Mouse (Mus musculus): ENCODE measurements around the gene Tmem117.

Gene Tmem117

DNA sequence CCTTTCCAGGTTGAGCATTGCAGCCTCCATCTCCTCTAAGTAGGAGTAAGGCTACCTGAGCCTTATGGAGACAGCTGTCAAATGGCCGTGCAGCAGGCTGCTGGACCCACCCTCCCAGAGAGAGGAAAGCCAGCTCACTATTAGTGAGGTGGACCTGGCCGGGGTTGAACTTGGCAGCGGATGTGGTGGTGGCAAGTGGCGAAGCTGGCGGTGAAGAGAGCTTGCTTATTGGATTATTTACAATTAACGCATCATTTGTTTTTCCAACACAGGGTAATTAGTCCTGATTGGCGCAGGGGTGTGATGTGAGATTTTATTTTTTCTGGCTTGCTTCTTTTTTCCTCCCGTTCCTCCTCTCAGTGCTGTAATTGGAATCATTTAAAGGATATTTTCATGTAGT is 19.4 kb downstream of the Tmem117 start:
- DNase-seq (ENCODE audit: low spot score) = no peak

DNA sequence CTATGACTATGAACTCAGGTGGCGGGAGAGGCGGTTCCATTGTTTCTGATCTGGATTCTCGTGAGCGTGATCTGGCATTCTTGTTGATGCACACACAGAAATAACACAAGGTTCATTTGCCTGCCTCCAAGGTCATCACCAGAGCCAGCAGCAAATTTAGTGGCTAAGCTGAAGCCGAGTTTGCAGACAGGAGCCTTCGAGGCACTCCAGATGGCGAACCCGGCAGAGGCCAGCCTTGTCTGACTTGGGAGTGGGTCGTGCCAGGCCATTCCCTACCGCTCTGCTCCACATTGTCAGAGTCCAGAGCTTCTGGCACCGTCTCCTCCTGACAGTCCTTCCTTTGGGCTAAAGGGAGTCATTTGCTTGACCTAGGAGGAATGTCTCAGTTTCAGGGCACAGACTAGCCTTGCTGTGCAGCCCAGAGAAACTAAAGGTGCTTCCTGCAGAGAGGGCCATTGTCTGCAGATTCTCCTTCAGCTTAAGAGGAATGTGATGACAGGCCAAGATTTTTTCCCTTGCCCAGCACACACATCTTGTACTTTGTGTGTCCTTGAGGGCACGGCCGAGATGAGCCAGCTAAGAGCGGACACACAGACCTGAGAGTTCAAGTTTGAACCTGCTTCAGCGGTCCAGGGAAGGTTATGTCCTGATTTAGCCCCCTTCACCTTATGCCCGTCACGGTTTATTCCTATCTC is 20.2 kb downstream of the Tmem117 start:
- DNase-seq (ENCODE audit: low spot score) = no peak

DNA sequence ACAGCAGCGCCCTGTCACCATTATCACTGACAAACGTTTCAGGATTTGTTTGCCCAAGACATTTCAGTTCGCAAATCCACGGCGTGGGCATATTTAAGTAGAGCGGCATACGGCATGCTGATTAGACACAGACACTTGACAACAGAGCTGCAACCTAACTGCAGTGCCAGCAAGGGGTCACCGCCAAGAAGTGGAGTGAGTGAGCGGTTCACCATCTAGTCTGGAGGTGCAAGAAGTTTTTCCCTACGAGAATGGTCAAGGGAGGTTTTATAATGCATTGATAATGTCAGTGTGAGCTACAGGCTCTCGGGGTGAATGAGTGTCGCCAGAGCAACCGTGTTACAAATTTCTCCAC is 20.7 kb downstream of the Tmem117 start:
- no peak for DNase-seq (ENCODE audit: low spot score)

DNA sequence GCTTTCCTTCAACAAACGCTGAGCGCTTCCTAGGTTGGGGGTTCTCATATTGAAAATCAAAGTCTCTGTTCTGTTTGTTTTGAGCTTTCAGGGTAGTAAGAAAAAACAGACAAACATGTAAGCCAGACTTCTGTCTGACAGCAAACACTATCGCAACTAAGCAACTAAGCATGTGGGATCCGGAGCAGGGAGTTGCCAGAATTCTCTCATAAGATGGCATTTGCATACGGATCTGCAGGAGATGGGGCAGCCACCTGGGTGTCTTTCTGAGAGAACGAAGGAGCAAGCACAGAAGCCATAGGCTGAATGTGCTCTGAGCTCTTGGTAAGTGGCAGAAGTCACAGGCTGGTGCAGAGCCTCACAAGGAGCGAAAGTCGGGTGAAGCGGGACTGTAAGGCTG is 22.3 kb downstream of the Tmem117 start:
- no peak for DNase-seq (ENCODE audit: low spot score)

DNA sequence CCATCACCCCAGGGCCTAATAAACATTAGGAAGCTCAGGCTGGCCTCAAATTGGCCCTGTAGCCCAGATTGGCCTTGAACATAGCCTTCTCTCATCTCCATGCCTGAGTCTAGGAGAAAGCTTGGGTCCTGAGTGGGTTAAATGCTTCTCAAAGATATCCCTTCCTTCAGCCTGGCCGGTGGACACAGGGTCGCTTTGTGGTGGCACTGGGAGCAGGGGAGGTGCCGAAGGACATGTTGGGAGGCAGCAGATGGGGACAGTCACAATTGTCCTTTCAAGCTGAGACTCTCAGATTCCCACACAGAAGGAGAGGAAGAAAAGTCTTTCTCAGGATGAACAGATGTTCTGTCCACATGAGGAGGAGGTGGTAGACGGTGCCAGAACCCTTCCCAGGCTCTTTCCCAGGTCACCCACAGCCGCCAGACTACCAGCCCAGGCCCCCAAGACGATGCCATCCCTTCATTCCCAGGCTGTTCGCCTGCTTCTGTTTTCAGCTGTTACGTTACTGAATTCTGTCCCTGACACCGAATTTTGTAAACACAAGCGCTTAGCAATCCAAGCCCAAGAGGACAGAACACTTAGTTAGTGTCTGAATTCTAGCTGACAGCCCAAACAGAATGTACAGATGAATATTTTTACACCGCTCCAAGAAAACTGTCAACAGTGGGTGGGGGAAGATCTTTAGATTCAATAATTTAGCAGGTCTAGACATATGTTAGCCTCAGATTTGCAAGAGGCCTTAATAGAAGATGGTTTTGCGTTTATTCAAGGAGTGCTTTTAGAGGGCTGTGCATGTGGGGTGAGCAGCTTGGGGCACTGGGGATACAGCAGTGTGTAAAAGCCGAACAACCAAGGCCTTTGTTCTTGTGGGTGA is 23.2 kb downstream of the Tmem117 start:
- DNase-seq (ENCODE audit: low spot score) = no peak

DNA sequence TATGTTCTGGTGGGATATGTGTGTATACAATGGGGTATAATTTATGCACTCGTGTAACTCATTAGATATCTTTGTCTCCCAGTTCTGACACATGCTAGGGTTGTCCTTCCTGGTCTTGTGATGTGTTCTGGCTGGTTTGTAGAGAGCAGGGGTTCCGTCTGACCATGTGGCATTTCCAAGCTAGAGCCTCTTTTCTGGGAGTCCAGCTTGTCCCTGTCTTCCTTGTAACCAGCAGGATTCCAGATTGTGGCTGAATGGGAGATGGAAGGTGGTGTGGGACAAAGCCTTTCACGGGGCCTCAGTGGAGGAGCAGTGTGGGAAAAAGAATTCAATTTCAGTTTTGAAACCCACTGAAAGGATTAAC is 23.8 kb downstream of the Tmem117 start:
- no peak for DNase-seq (ENCODE audit: low spot score)

DNA sequence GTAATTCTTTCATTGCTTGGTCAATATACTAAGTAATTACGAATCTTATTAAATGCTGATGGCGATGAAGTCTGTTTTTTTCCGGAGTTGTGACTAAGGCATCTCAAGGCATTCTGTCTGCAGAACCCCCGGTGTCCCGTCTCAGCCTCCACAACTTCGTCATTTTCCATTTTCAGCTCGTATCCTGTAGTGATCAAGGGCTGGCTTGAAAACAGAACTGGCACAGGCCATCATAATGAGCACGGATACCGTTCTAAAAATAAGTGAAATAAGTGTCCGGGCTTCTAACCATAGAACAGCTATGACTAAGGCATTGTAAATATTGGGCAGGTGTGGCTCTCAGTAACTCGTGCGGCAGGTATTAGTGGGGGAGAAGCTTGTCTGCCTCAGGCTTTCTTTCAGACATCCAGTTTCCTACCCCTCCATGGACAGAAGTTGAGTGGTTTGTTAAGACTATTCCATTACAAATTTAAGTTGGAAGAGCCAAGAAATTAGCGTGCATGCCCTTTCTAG is 26.8 kb downstream of the Tmem117 start:
- DNase-seq (ENCODE audit: low spot score) = no peak

DNA sequence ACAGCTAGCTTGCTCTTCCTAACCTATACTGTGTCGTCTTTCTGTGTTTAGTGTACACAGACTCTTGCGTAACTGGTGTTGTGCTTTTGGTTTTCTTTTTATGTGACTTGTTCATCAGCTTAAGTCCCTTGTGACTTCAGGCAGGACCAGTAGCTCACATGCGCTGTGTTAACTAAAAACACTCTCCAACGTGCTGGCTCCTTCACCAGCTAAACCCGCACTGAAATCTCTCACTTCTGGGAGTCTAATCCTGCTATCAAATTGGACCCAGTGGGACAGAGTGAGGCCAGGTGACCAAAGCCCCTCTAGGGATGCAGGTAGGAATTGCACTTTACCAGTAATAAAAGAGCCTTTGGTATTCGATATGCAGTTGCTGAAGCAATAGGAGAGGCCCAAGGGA is 28.9 kb downstream of the Tmem117 start:
- no peak for DNase-seq (ENCODE audit: low spot score)

DNA sequence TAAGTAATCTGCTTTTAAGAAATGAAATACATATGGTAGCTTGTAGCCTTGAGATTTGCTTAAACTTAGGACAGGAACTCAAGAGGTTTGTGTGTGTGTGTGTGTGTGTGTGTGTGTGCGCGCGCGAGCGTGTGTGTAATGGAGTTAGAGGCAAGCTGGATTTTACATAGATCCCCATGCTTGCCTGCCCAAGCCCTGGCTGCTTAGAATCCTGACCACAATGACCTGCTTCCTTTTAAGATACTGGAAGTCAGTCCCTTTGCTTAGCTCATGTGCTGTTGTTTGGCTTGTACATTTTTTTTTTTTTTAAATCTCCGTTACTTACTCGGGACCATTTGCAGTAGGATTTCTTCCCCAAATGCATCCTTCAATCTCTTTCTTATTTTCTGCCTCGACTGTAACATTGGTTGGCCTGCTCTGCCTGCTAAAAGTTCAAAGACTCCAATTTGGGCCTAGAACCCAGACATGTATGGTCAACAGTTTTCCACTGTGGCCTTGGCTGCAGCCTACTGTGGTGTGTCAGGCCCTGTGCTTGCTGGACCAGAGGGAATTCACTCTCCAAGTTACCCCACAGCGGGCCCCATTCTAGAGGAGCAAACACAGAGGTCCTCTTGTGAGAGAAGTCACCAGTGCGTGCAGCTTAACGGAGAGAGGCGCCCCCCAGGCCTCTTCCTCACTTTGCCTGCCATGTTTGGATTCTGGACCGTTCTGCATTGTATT is 29.5 kb downstream of the Tmem117 start:
- DNase-seq (ENCODE audit: low spot score) = no peak

DNA sequence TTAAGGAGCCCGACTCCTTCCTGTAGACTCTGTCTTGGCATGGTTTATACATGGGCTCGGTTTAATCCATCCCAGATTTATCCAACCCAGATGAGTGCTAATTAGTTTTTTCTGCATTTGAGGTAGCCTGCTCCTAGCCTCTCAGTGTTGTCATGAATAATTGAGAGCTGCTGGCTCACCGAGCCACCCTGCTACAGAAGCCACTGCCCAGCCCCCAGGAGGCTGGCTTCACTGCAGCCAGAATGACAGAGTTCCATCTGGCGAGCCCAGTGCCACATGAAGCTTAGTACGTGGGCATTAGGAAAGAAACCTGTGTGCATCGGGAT is 30.0 kb downstream of the Tmem117 start:
- DNase-seq (ENCODE audit: low spot score) = no peak

DNA sequence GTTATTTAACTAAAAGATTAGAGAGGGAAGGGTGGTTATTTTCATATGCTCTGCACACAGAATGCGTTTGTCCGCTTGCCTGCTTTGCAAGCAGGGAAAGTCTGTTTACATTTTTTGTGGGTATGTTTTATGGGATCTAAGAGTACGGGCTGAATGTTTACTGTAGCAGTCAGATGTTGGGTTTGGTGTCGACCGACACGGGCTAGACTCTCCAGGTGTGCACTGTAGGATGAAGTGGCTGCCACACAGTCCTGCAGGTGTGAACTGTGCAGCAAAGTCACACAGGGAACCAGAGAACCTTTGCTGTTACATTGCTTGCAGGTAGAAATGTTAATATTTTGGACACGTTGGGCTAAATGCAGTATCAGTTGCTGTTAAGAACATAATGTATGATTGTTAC is 31.9 kb downstream of the Tmem117 start:
- DNase-seq (ENCODE audit: low spot score) = no peak

DNA sequence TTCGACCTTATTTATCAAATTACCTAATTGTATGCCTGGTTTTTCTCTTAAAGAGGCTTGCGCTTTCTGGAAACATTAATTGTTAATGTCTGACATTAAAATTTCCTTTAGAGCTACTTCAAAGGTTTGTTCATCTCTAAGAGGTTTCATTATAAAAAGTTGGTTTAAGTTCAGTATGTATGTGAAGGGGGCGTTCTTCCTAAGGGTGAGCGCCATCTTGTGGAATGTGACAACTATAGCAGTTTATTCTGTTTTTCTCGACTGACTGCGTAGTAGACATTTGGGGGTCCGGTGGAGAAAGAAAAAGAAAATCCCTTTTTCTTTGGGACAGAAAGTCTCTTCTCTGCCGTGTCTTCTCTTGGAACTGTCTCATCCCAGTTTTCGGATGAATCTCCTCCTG is 32.4 kb downstream of the Tmem117 start:
- peak; percentile 24 for DNase-seq (ENCODE audit: low spot score)

DNA sequence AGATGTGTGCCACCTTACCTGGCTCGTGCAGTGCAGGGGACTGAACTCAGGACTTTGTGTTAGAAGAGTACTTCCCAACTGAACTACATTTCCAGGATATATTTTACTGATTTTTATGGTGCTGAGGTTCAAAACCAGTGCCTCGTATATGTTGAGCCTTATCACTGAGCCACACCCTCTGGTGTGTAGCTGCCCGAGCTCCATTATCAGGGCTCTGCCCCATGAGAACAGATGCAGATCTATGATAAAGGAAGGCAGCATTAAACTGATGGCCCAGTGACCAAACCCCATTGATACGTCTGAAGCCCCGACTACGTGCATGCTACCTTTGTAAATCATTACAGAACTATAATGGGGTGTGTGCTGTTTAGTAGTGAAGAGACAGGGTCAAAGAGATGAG is 35.6 kb downstream of the Tmem117 start:
- no peak for DNase-seq (ENCODE audit: low spot score)

DNA sequence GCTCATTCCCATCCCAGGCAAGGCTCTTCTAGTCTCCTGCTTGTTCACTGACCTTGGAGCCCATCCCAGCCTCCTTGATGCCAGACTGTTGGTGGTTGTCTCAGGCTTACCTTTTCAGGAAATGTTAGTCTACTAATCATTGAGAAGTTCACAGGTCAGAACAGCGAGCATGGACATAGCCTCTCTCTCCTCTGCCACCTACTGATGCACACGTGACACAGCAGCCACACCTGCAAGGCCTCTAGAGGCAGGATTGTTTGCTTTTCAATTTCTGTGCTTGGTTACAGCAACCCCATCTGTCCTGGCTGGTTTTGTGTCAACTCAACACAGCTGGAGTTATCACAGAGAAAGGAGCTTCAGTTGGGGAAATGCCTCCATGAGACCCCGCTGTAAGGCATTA is 52.1 kb downstream of the Tmem117 start:
- no peak for DNase-seq (ENCODE audit: low spot score)

DNA sequence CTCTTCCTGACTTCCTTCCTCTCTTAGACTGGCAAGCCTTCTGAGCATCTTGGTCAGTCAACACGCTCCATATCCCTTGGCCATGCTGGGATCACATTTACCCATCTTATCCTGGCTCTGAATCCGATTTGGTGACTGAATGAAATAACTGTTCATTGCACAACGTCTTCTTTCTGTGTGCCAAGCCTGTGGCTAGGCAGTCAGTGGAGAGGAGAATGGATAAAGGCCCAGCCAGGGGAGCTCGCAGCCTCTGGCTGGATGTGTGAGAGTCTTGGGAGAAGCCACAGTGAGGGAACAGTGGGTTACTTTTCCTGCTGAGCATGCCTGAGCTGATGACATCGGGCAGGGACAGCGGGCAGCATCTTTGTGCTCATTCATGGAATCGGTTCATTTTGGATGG is 55.2 kb downstream of the Tmem117 start:
- no peak for DNase-seq (ENCODE audit: low spot score)

DNA sequence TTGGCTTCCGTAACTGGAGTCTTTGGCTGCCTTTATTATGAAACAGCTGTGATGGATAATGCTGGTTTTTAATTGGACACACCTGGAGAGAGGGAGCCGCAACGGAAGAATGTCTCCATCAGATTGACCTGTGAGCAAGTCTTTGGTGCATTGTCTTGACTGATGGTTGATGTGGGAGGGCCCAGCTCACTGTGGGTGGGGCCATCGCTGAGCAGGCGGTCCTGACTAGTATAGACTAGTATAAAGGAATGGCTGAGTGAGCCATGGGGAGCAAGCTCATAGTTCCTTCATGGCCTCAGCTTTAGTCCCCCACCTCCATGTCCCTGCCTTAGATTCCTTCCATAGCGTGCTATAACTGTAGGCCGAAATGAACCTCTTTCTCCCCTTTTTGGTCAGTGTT is 58.1 kb downstream of the Tmem117 start:
- DNase-seq (ENCODE audit: low spot score) = no peak

DNA sequence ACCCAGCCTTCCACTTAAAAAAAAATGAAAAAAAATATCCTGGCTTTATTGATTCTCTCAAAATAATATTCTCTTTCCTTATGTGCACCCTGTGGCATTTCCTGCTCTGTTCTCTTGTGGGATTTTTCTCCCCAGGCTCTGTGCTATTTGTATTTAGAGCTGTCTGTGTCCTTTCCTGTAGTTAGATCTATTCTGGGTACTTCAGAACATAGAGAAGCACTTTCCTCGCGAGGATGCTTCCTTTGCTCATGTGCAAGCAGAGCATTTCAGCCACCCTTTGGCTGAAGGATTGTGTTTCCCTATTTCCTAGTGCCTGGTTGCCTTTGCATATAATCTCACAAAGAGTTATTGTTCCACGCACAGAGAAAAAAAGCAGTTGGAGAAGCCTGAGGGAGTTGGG is 58.6 kb downstream of the Tmem117 start:
- no peak for DNase-seq (ENCODE audit: low spot score)

DNA sequence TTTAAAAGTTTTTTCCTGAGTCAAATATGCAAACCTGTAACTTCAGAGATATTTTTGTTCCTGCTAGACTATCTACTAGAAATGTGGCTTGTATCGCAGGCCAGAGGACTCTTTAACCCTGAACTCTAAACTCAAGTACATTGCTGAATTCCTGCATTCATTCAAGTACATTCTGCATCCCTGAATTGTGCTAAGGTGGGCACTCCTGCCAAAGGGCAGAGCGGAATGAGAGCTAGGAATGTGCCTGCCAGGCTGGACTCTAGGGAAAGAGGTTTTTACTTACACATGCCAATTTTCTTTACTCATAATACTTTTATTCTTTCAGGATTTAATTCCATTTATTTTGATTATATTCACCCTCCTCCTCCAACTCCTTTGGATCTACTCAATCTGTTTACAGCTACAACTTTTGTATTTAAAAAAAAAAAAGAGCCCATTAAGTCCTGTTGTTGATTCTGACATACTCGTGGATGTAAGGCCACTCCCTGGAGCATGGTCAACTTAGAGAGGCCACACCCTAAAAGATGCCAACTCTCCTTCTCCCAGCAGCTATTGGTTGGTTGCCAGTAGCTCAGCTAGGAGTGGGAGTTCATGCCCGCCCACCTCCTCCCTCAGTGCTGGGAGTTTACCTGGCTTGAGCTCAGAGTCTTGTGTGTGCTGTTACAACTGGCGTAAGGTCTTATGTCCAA is 60.3 kb downstream of the Tmem117 start:
- DNase-seq (ENCODE audit: low spot score) = no peak

DNA sequence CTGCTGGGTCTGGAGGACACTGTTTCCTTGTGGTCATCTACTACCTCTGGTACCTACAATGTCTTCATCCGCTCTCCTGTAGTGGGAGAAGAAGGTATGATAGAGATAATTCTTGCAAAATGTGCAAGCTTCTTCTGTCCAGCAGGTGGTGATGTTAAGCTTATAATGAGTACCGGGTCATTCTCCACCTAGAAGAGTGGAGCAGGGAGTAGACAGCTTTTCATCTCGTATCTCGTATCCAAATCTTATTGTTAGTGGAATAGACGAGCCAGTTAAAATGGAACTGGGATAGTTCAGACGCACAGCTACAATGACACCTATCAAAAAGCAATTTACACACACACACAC is 60.8 kb downstream of the Tmem117 start:
- DNase-seq (ENCODE audit: low spot score) = no peak

DNA sequence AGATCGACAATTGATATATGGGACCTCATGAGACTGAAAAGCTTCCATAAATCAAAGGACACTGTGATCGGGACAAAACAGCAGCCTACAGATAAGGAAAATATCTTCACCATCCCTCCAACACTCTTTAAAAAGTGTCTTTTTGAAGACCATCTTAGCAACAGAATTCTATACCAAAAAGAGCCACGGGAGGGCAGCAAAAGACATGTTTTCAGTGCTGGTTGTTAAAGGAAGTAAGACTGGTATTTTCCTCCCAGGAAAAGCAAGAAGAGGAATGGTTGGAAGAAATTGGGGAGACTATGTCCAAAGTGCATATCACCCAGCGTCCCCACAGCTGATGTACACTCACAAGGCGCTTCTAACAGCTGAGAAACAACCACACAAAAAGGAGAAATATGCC is 93.7 kb downstream of the Tmem117 start:
- peak; percentile 30 for DNase-seq (ENCODE audit: low spot score)

DNA sequence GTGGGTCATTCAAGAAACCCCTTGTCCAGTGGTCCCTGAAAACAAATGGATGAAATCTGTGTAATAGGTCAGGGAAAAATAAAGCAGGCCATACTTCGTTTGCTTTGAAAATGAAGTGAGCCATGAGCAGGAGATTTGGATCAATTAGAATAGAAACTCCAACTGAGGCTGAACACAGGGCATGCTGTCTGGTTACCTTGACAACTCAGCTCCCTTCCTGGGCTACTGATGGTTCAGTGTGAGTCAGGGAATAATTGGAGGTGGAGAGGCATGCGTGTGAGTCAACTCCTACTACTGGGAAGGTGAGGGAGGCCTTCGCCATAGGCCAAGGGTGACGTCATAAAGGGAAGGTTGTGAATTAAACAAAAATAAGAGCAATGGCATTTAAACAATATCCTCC is 103.1 kb downstream of the Tmem117 start:
- no peak for DNase-seq (ENCODE audit: low spot score)

DNA sequence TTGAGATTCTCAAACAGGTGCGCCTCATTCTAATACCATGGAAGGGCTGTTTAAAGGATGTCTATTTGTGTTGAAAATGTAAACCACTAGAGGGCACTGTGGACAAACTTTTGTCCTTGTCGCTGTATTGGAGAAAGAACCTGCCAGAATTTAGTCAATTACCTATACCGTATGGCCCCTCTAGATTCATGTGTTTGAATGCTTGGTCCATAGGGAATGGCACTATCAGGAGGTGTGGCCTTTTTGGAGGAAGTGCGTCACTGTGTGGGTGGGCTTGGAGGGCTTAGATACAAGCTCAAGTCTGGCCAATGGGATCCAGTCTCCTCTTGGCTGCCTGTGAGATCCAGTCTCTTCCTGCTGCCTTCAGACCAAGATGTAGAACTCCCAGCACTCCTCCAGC is 140.2 kb downstream of the Tmem117 start:
- DNase-seq (ENCODE audit: low spot score) = peak; percentile 4
